Mouse (Mus musculus): Measurements from ENCODE around the gene Slc25a1.

- TF ChIP-seq MAX (IDR thresholded peaks at IDR 0.05; ENCODE audit: low read length) = no peak
- TF ChIP-seq POLR2A (IDR thresholded peaks at IDR 0.05; ENCODE audit: low read depth, low read length) = no peak
These were observed 22.0 kb upstream of the Slc25a1 start for GRCm38 (mm10) chr16:17950068-17950467.
